Mouse (Mus musculus) brain, embryonic 14.5 days (tissue): ENCODE measurements around the gene Prox1. TPM values are rescaled to one million over a fixed set of nuclear protein-coding genes. Genes with fewer than 3 reads are reported as not detected.

Experiments used
- DNase-seq: peaks from one replicate; pipeline ENCODE4 v3.0.0-alpha.2; 2011; ENCODE audit warnings: low read depth
- CTCF ChIP-seq: fragments of 200-500 bp; IDR thresholded peaks from 2 replicates; pipeline ENCODE4 v1.5.1; 2012; ENCODE audit warnings: inconsistent platforms, mild to moderate bottlenecking, moderate library complexity, borderline replicate concordance; ENCODE audit not compliant: insufficient read depth, insufficient read length; ENCODE audit errors: extremely low read depth
- POLR2A ChIP-seq: fragments of 200-500 bp; IDR thresholded peaks from 2 replicates; pipeline ENCODE4 v1.6.1; 2012; ENCODE audit warnings: mild to moderate bottlenecking, inconsistent platforms, borderline replicate concordance; ENCODE audit not compliant: poor library complexity, insufficient read depth, insufficient read length, severe bottlenecking; ENCODE audit errors: extremely low read depth
- polyA plus RNA-seq: library from polyadenylated mRNA; depleted of rRNA; stranded (reverse); fragments of >200 nt; gene quantifications from 2 replicates; pipeline ENCODE4 v1.2.3, GENCODE M21; 2012; rRNA removed

Gene Prox1
- polyA plus RNA-seq, 1 experiment, result 14.5 TPM

DNA sequence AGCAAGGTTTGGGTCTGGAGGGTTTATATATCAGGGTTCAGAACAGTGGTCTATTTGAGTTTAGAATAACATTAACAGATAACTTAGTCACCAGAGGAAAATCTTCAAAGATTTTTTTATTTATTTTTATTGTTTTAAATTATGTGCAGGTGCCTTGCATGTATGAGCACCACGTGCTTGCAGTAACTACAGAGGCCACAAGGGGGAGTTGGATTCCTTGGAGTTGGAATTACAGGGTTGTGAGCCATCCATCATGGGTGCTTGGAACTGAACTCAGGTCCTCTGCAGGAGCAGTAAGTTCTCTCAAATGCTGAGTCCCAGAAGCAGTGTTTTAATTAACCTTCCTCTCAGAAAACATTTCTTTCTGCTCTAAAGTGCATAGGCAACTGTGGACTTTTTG is 54.5 kb downstream of the Prox1 start:
- TF ChIP-seq CTCF, result peak; percentile 24; the same call in 1 of the 2 replicates
- no peak for TF ChIP-seq POLR2A
- no peak for DNase-seq

- no peak for TF ChIP-seq POLR2A
- no peak for TF ChIP-seq CTCF
- no peak for DNase-seq
Measured at GRCm38 (mm10) chr1:190111741-190112140, 58.8 kb downstream of the Prox1 start.

GRCm38 (mm10) chr1:190107587-190107986 is 62.9 kb downstream of the Prox1 start:
- no peak for DNase-seq
- TF ChIP-seq CTCF (no peak), POLR2A (no peak)

- DNase-seq, result no peak
- TF ChIP-seq CTCF, result no peak
- no peak for TF ChIP-seq POLR2A
Measured at GRCm38 (mm10) chr1:190106674-190107420, 63.7 kb downstream of the Prox1 start.

DNA sequence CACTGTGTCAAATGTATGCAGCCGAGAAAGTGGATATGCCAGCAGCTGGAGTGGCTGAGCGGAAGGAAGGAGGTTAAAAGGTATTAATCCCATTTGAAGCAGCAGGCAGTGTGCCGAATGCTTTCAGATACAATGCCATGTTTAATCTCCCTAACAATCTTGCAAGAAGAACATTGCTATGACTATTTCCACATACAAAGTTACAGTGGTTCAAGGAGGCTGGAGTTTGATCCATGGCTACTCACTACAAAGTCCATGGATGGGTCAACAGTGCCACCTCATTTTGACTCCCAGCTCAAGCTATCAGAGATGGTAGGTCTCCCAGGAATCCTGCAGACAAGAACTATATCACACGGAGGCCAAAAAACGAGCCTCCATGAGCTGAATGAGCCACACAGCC is 64.5 kb downstream of the Prox1 start:
- no peak for TF ChIP-seq CTCF
- DNase-seq, result no peak

DNA sequence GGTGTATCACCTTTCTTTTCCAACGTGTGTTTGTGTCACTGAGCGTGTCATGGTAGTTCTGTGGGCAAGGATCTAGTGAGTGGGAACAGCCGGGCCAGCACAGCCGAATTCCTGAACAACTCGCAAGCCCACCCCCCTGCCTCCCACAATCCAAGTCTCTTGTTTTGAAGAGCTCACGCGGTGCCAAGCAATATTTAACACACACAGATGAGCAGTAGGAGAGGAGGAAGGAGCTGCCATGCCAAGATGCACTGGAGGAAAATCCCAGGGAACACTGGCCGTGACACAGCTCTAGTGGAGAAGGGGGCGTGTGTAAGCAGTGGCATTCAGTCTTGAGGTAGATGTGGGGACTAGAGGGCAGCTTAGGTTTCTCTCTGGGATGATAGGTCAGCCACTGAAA is 77.2 kb downstream of the Prox1 start:
- DNase-seq, result peak; percentile 14
- TF ChIP-seq POLR2A, result no peak
- TF ChIP-seq CTCF, result no peak

- TF ChIP-seq CTCF (no peak), POLR2A (no peak)
- DNase-seq, result peak; percentile 38
Measured at GRCm38 (mm10) chr1:190092076-190092475, 78.4 kb downstream of the Prox1 start.

DNA sequence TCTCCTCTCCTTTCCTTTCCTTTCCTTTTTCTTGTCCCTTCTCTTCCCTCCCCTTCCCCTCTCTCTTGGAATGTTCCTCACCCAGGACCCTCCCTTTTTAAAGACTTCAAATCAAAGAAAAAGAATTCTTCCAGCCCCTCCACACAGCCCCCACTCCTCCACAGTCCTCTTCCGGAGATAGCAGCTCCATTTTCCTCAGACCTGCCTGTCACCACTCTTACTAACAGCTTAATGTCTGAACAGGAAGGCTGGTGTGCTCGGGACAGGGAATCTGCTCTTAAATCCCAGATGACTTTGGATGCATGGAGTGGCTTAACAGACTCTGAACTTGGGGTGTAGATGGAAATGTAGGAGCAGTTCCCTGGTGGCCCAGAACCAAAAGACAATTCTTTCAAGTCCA is 81.6 kb downstream of the Prox1 start:
- TF ChIP-seq CTCF, result no peak
- no peak for DNase-seq

DNA sequence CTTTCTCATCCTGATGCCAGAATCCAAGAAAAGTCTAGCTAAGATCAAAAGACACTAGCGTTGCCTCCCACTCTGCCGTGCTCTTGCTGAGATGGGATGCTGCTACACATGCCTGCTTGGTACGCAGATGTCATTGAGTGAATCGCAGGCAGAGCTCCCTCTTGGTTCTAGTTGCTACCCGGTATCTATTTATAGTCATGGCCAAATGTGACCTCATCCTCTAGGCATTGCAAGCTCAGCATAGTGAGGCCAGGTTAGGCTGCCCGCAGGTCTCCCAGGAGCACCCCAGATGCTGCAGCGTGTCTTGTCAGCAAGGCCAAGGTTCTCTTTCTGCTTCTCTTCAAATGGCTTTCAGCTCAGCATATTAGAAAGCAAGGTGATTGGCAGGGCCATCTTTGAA is 84.8 kb downstream of the Prox1 start:
- no peak for TF ChIP-seq CTCF
- DNase-seq, result no peak

- DNase-seq, result peak; percentile 51
- TF ChIP-seq POLR2A (no peak), CTCF (no peak)
Measured at GRCm38 (mm10) chr1:190079643-190080275, 90.8 kb downstream of the Prox1 start.

DNA sequence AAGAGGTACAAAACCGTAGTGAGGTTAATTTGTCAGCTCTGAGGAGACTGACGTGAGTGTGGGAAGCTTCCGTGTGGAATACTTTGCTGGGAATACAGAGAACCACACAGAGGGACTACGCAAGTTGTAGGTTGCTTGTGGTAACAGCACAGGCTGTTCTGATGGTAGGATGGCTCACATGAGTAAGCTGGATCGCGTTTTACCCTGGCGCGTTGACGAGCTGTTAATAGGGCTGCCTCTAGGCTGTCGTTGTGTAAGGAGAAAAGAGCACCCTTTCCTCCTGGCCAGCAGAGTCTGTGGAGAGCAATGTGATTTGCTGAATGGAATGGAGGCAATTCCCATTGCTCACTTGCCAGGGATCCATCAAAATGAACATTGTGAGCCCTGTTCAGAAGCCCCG is 93.9 kb downstream of the Prox1 start:
- peak; percentile 38 for DNase-seq
- TF ChIP-seq CTCF (no peak), POLR2A (no peak)

Other genes starting within 250 kb of the Prox1 start
- 70.1 and 84.7 TPM in 2 replicates for gene Smyd2, start 248.4 kb downstream of the Prox1 start, polyA plus RNA-seq